Mouse (Mus musculus) midbrain, postnatal 0 days (tissue): ENCODE measurements around the gene Btbd3. TPM values are rescaled to one million over a fixed set of nuclear protein-coding genes. Genes with fewer than 3 reads are reported as not detected.

Experiments used
- ATAC-seq: fragments of 200-750 bp; cut with Nextera tagmentation; 2 replicates; pipeline ENCODE4 v1.8.0; 2017; ENCODE audit warnings: moderate number of reproducible peaks, mild to moderate bottlenecking, moderate TSS enrichment, moderate library complexity; ENCODE audit not compliant: low FRiP score
- DNase-seq: peaks from one replicate; pipeline ENCODE4 v3.0.0-alpha.2; 2015; ENCODE audit warnings: low spot score
- H3K27ac ChIP-seq: fragments of 300-500 bp; sonication (generic); 2 replicates; pipeline ENCODE4 v1.5.1; 2014; ENCODE audit warnings: low read depth, mild to moderate bottlenecking, low read length, mixed read lengths
- H3K27me3 ChIP-seq: fragments of 300-500 bp; sonication (generic); 2 replicates; pipeline ENCODE4 v1.6.1; 2014; ENCODE audit warnings: low read length, control low read depth, mixed read lengths; ENCODE audit not compliant: insufficient read depth
- H3K36me3 ChIP-seq: fragments of 300-500 bp; sonication (generic); 2 replicates; pipeline ENCODE4 v1.6.1; 2014; ENCODE audit warnings: low read length, control low read depth, mixed read lengths; ENCODE audit not compliant: insufficient read depth
- H3K4me1 ChIP-seq: fragments of 300-500 bp; sonication (generic); 2 replicates; pipeline ENCODE4 v1.6.1; 2014; ENCODE audit warnings: mild to moderate bottlenecking, control low read depth, antibody characterized with exemption, low read length, mixed read lengths; ENCODE audit not compliant: insufficient read depth
- H3K4me2 ChIP-seq: fragments of 300-500 bp; sonication (generic); 2 replicates; pipeline ENCODE4 v1.6.1; 2014; ENCODE audit warnings: low read depth, mild to moderate bottlenecking, low read length, mixed read lengths; ENCODE audit not compliant: poor library complexity, severe bottlenecking
- H3K4me3 ChIP-seq: fragments of 300-500 bp; sonication (generic); 2 replicates; pipeline ENCODE4 v1.5.1; 2014; ENCODE audit warnings: low read depth, mild to moderate bottlenecking, low read length, moderate library complexity
- H3K9ac ChIP-seq: fragments of 300-500 bp; sonication (generic); replicated peaks from 2 replicates; pipeline ENCODE4 v1.6.1; 2014; ENCODE audit warnings: mild to moderate bottlenecking, low read length, moderate library complexity, mixed read lengths; ENCODE audit not compliant: poor library complexity, severe bottlenecking
- H3K9me3 ChIP-seq: fragments of 300-500 bp; sonication (generic); 2 replicates; pipeline ENCODE4 v1.6.1; 2016; ENCODE audit warnings: low read length, control low read depth
- CTCF ChIP-seq: IDR thresholded peaks from 2 replicates; pipeline ENCODE4 v1.5.1; 2016; ENCODE audit warnings: antibody characterized with exemption, mild to moderate bottlenecking
- WGBS: fragments of 180-500 bp; shearing (Covaris S2); extraction: QIAGEN DNeasy Blood & Tissue Kit; methylation state at CpG from one replicate; pipeline ENCODE4 v1.1.7; 2014; 5-methylcytosine and 5-hydroxymethylcytosine counted together
- polyA plus RNA-seq: library from polyadenylated mRNA; unstranded; fragments of >200 nt; fragmentation: Nextera tagmentation; extraction: Ambion mirVana; gene quantifications from 2 replicates; pipeline ENCODE4 v1.2.1, GENCODE M21; 2015
- total RNA-seq: library from RNA; depleted of rRNA; stranded (reverse); fragments of >200 nt; gene quantifications from 2 replicates; pipeline ENCODE4 v1.2.3, GENCODE M21; 2014

The Btbd3 gene
- total and polyA plus RNA-seq, 2 experiments from 2014 or later, result 37.0 to 60.1 TPM

DNA sequence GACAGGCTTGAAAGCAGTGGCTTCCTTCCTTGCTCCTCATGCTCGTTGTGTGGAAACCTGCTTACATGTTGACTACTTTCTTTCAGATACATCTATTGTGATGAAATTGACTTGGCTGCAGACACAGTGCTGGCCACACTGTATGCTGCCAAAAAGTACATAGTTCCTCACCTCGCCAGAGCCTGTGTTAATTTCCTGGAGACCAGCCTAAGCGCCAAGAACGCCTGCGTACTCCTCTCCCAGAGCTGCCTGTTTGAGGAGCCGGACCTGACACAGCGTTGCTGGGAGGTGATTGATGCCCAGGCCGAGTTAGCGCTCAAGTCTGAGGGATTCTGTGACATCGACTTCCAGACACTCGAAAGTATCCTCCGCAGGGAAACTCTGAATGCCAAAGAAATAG is 27.0 kb downstream of the Btbd3 start:
- H3K9ac ChIP-seq, result no peak overlapping the region
- no peaks in the 10 kb centered on the region for H3K4me1 ChIP-seq
- no peak overlapping the region for H3K4me3 ChIP-seq
- H3K36me3 ChIP-seq, result peaks cover 5% of the 10 kb centered on the region; the same call in 1 of the 2 replicates
- no peaks in the 10 kb centered on the region for H3K27me3 ChIP-seq
- DNase-seq (no peak), ATAC-seq (no peak)
- H3K27ac ChIP-seq, result no peak overlapping the region
- TF ChIP-seq CTCF, result no peak
- 86% methylated on average over 12 of the region's 12 CpGs for WGBS
- H3K4me2 ChIP-seq, result peak overlapping the region; percentile 4; the same call in 1 of the 2 replicates
- H3K9me3 ChIP-seq, result no peaks in the 10 kb centered on the region

- H3K27ac ChIP-seq, result no peak overlapping the region
- TF ChIP-seq CTCF, result no peak
- no peak overlapping the region for H3K9ac ChIP-seq
- peaks cover 5% of the 10 kb centered on the region; the same call in 1 of the 2 replicates for H3K36me3 ChIP-seq
- no peak overlapping the region for H3K4me3 ChIP-seq
- H3K4me2 ChIP-seq, result no peak overlapping the region
- DNase-seq, result no peak
- H3K27me3 ChIP-seq, result no peaks in the 10 kb centered on the region
- no peak; the same call in 1 of the 2 replicates for ATAC-seq
- no peaks in the 10 kb centered on the region for H3K9me3 ChIP-seq
- 99% methylated on average over 15 of the region's 15 CpGs for WGBS
- no peaks in the 10 kb centered on the region for H3K4me1 ChIP-seq
These were observed 27.5 kb downstream of the Btbd3 start for GRCm38 (mm10) chr2:138283856-138284255.

DNA sequence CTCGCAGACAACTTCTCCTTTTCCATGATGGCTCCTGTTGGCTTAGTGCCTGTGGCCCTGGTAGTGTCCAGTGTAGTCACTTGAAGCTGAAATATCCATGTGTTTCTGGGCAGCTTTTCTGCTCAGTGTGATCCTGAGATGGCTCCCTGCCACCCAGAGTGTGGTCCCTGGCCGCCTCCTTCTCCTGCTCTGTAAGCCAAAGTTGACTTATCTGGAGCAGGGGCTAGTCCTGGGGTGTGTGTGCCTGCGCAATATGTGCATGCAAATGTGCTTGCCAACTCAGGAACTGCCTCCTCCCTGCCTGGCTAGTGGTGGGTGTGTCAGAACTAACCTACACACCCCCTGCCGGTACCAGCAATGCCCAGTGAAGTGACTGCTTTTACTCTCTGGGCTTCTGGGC is 29.4 kb downstream of the Btbd3 start:
- H3K27me3 ChIP-seq, result no peaks in the 10 kb centered on the region
- H3K4me2 ChIP-seq, result no peak overlapping the region
- no peak for TF ChIP-seq CTCF
- H3K36me3 ChIP-seq, result peaks cover 5% of the 10 kb centered on the region; the same call in 1 of the 2 replicates
- 96% methylated on average over 4 of the region's 4 CpGs for WGBS
- H3K27ac ChIP-seq, result no peak overlapping the region
- H3K4me3 ChIP-seq, result no peak overlapping the region
- DNase-seq (no peak), ATAC-seq (no peak)
- no peaks in the 10 kb centered on the region for H3K4me1 ChIP-seq
- no peak overlapping the region for H3K9ac ChIP-seq
- H3K9me3 ChIP-seq, result no peaks in the 10 kb centered on the region

- H3K4me3 ChIP-seq, result no peak overlapping the region
- H3K27ac ChIP-seq, result no peak overlapping the region
- H3K9me3 ChIP-seq, result no peaks in the 10 kb centered on the region
- DNase-seq, result no peak
- no peak overlapping the region for H3K9ac ChIP-seq
- WGBS, result 96% methylated on average over 2 of the region's 2 CpGs
- H3K27me3 ChIP-seq, result no peaks in the 10 kb centered on the region
- H3K4me2 ChIP-seq, result no peak overlapping the region
- H3K36me3 ChIP-seq, result no peaks in the 10 kb centered on the region
- TF ChIP-seq CTCF, result no peak
- no peaks in the 10 kb centered on the region for H3K4me1 ChIP-seq
- no peak for ATAC-seq
These were observed 33.8 kb downstream of the Btbd3 start for GRCm38 (mm10) chr2:138290154-138290553.

GRCm38 (mm10) chr2:138294286-138294685 is 37.9 kb downstream of the Btbd3 start:
- H3K9me3 ChIP-seq, result no peaks in the 10 kb centered on the region
- DNase-seq (no peak), ATAC-seq (no peak)
- 95% methylated on average over 3 of the region's 3 CpGs for WGBS
- H3K27me3 ChIP-seq, result no peaks in the 10 kb centered on the region
- no peak overlapping the region for H3K4me3 ChIP-seq
- no peaks in the 10 kb centered on the region for H3K4me1 ChIP-seq
- no peak overlapping the region for H3K9ac ChIP-seq
- H3K4me2 ChIP-seq, result no peak overlapping the region
- H3K36me3 ChIP-seq, result no peaks in the 10 kb centered on the region
- TF ChIP-seq CTCF, result no peak
- no peak overlapping the region for H3K27ac ChIP-seq

DNA sequence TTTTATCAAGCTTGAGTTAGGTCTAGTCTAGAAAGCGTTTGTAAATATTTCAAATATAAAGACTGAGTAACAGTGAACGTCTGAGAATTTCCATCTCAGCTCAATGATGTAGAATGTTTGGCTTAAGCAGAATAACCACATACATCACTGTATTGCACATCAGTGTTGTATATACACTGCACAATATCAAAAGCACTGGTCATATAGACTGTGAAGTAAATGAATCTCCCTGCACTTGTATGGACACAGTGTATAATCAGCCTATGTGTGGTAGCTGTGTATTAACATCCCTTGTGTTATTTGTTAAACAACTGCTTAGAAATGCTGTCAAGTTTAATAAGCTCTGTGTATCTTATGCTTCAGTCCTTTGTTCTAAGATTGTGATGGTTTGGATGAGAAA is 49.9 kb downstream of the Btbd3 start:
- DNase-seq (no peak), ATAC-seq (no peak)
- H3K4me3 ChIP-seq, result no peak overlapping the region
- H3K36me3 ChIP-seq, result no peaks in the 10 kb centered on the region
- no peak overlapping the region for H3K4me2 ChIP-seq
- no peak overlapping the region for H3K9ac ChIP-seq
- TF ChIP-seq CTCF, result no peak
- no peak overlapping the region for H3K27ac ChIP-seq
- no peaks in the 10 kb centered on the region for H3K27me3 ChIP-seq
- 96% methylated on average over 2 of the region's 2 CpGs for WGBS
- H3K9me3 ChIP-seq, result no peaks in the 10 kb centered on the region
- H3K4me1 ChIP-seq, result no peaks in the 10 kb centered on the region
